Mouse (Mus musculus) thymus, postnatal 0 days (tissue): ENCODE data around the gene Nsdhl. TPM values are rescaled to one million over a fixed set of nuclear protein-coding genes. Genes with fewer than 3 reads are reported as not detected.

Experiments used
- DNase-seq: peaks from one replicate; pipeline ENCODE4 v3.0.0-alpha.2; 2015; ENCODE audit warnings: low spot score
- microRNA counts: library from miRNA; unstranded; fragments of <30 nt; microRNA quantifications from one replicate; lab custom pipeline; 2015
- microRNA-seq: library from miRNA; unstranded; fragments of <30 nt; microRNA quantifications from one replicate; pipeline ENCODE4, GENCODE M21; 2016; ENCODE audit warnings: borderline number of aligned reads
- polyA plus RNA-seq: library from polyadenylated mRNA; unstranded; fragments of >200 nt; fragmentation: Nextera tagmentation; extraction: Ambion mirVana; gene quantifications from 2 replicates; pipeline ENCODE4 v1.2.1, GENCODE M21; 2015

Gene Nsdhl
- polyA plus RNA-seq, 1 experiment from 2014 or later = 14.1 TPM

- DNase-seq = no peak
Measured at GRCm38 (mm10) chrX:72995542-72995941, 77.2 kb downstream of the Nsdhl start.

DNA sequence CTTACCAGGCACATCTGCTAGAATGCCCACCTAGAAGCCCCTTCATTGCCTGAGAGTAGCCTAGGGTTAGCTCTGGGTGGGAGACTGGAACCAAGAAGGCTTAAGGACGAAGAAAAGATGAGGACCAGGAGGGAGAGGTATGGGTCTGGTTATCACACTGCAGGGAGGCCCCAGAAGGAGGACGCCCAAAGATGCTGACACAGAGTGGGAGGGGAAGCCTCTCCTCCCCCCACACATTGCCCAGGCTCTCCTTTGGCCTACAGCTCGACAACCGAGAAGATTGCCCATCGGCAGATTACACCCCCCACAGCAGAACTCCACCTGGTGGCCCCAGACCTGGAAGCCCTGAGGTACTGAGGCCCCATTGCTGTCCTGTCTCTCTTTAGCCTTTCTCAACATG lies 84.8 kb downstream of the Nsdhl start:
- DNase-seq = no peak

- DNase-seq = no peak
Measured at GRCm38 (mm10) chrX:73005678-73006077, 87.3 kb downstream of the Nsdhl start.

GRCm38 (mm10) chrX:73007597-73008479 lies 89.5 kb downstream of the Nsdhl start:
- DNase-seq = peak; percentile 92

MicroRNAs within 50 kb of the gene (microRNA counts, 519-probe panel; counts per million panel counts)
- microRNA mmu-miR-2137 (lab: Ali Mortazavi, UCI) = 473 counts per million, percentile 71 among the panel's probes with 10 or more counts

Small RNA genes within 50 kb of the gene (microRNA-seq; reads per million reads assigned to microRNA genes)
- gene Mir2137 = 32.5 reads per million, percentile 34 among the genes with 10 or more reads in this experiment

Other genes starting within 250 kb of the Nsdhl start
- not detected in 2 replicates for gene Gabrq, start 93.4 kb upstream of the Nsdhl start, polyA plus RNA-seq
- gene Cetn2, start 146 bp upstream of the Nsdhl start, polyA plus RNA-seq = 102 and 105 TPM in 2 replicates
- 0.78 and 0.96 TPM in 2 replicates for gene Zfp185, start 68.8 kb downstream of the Nsdhl start, polyA plus RNA-seq
- gene Pnma5, start 118.5 kb downstream of the Nsdhl start, polyA plus RNA-seq = 0.09 TPM in 1 of 2 replicates, not detected in the other
- gene Pnma3, start 146.2 kb downstream of the Nsdhl start, polyA plus RNA-seq = not detected in 2 replicates
- gene Xlr4a, start 163.9 kb downstream of the Nsdhl start, polyA plus RNA-seq = 76.9 and 77.7 TPM in 2 replicates
- 1.2 and 2.2 TPM in 2 replicates for gene Xlr3a, start 178.5 kb downstream of the Nsdhl start, polyA plus RNA-seq
- 0.18 TPM in 1 of 2 replicates, not detected in the other for gene Gm14685, start 198.5 kb downstream of the Nsdhl start, polyA plus RNA-seq
- 0.10 and 0.23 TPM in 2 replicates for gene Xlr5b, start 230.2 kb downstream of the Nsdhl start, polyA plus RNA-seq
- gene DXBay18, start 230.9 kb downstream of the Nsdhl start, polyA plus RNA-seq = 0.23 and 0.29 TPM in 2 replicates